Mouse (Mus musculus) embryo, embryonic 10.5 days (tissue): ENCODE results near the gene Spata48.
A peak's percentile ranks its signal among the peaks of the same experiment; 100 is the strongest.

Source experiments
- DNase-seq: peaks from one replicate; pipeline ENCODE4 v3.0.0-alpha.2; 2015; ENCODE audit warnings: low spot score

Gene Spata48

DNA sequence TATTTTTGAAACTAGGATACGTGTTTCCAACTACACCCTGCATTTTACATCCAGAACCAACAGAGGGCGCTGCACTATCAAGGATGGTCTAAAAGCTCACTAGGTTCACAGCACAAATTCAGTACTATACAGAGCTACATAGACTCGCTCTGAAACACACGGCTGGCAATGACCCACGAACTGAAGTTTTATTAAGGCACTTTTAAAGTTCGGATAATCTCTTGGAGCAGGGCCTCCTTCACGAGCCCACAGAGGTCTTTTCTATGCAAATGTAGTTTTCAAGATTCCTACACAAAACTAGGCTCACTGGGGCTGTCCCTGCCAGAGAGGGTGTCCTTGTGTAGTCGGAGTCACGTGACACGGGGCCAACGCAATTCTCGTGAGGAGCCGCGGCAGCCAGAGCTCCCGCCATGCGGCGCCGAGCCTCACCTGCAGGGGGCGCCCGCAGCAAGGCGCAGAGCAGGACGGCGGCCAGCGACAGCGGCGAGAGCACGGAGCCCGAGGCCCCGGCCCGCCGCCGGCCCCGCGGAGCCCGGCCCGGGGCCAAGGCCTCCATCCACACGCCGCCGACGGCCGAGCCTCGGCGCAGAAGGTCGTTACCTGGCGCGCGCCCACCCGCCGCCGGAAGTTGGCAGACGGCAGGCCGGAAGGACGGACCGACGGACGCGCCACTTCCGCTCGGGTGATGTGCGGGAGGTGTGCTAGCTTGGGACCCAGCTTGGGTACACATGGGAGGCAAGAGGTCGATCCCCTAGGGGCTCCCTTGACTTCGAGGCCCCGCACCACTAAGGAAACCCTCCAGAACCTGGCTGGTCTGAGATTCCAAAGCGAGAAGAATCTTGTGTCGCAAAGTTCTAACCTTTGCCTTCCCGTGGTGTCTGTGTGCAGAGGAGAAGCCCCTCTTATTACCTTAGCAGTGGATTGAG lies at the start of gene Spata48, which contains the start of gene Zpbp:
Gene Spata48 (plus strand): TSS at position 460 of the 926 bp plus-strand sequence.
Gene Zpbp (minus strand): TSS at position 774 of the 926 bp plus-strand sequence.
- peak; percentile 93 for DNase-seq

DNA sequence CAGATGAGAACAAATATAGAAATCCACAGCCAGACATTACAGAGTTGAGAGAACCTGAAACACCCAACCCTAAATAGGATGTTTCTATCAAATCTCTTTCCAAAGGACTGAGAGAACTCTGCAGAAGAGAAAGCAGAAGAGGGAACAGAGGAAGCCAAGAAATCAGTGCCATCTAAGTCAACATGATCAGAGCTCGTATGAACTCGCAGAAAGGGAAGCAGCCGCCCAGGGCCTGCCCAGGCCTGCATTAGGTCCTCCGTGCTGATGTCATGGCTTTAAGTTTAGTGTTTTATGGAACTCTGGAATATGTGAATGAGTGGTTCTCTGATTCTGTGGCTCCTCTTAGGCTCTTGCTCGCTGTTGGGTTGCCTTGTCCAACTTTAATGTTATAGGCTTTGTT lies 47.7 kb upstream of the Spata48 start:
- no peak for DNase-seq

DNA sequence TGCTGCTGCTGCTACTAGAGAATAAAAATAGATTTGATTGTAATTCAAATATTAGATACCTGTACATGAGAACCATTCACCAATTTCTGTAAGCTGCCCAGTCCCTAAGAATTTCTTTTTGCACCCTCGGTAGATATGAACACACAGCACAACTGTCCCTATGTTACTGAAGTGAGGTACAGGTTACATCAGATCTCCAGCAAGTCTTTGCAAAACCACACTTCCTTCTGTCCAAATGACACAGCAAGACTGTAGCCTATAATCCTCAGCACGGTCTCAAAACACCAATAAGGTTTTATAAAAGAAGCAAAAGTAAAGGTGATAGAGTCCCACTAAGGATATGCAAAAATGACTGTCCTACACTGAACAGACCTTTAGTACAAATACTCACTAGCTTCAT lies 44.5 kb upstream of the Spata48 start:
- no peak for DNase-seq

DNA sequence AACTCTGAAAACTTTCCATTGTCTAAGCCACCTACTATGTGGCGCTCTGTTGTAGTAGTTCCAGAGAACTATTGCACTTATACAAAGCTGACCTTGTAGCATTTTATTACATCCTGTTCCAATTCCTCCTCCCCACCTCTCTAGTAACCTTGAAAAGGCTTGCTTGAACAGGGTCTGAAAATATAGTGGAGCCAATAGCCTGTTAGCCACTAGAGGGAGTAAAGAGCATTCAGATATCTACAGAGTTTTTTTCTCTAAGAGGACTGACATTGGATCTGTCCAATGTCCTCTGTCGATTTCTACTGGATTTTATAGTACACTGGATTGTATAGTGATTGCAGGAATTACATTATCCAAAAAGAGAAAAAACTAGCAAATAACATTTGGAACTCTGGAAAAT lies 6.9 kb upstream of the Spata48 start:
- peak; percentile 46 for DNase-seq

DNA sequence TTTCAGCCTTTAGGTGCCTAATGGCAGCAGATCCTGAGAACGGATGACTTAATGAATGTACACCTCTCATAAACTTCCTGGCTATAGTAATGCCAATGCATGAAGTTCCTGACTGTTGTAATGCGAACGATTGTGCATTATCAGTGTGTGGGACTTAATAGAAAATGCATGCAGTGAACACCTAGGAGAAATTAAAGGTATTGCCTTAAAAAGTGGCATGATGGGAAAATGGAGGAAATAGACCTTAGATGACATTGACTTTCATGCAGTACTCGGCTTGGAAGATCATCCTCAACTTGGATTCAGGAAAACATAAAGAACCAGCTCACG lies 632 bp downstream of the Spata48 start:
- DNase-seq = no peak

DNA sequence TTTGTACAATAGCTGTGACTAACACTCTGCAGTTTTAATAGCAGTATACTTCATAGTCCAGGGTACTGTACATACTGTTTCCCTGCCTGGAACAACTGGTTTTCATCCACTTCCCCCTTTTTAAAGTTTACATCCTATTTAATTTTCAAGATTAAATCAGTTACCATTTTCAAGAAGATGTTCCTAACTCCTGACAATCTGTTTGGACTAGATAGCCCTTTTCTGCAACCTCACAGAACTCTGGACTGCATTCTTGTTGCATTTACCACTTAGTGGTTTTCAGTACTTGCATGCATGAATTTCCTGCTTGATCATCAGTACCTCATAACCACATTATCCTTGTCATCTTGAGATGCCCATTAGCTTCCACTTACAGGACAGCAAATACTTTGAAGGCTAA lies 7.0 kb downstream of the Spata48 start:
- DNase-seq = no peak

DNA sequence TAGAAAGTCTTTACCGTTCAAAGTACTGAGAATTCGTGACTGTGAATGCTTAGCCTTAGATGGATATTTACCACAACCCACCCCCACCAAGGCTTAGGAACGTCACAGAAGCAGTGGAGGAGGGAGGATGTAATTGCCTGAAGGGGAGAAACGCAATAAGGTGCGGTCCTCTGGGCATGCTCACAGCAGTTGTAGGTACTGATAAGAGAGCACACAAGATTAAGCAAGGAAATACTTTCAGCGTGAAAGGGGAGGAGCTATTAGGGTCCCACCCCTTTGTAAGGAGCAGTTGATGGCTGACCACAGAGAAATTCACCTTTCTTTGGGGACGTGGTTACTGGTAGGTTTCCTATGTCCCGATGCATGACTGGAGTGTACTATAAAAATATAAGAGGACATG lies 22.5 kb downstream of the Spata48 start:
- DNase-seq = no peak

DNA sequence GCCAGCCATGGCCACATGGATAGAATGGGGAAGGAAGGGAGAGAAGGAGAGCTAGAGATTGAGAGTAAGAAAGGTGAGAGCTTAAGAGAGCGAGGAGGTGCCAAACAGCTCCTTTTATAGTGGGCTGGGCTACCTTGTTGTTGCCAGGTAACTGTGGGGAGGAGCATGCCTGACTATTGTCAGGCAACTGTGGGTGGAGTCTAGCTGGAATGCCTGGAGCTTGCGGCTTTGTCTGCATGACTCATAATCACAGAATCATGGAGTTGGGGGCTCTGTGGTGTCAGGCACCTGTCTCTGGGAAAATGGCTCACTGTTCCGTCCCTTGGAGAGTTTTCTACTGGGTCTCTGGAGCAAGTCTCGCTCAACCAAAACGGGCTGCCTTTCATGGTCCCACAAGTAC lies 30.1 kb downstream of the Spata48 start:
- no peak for DNase-seq

DNA sequence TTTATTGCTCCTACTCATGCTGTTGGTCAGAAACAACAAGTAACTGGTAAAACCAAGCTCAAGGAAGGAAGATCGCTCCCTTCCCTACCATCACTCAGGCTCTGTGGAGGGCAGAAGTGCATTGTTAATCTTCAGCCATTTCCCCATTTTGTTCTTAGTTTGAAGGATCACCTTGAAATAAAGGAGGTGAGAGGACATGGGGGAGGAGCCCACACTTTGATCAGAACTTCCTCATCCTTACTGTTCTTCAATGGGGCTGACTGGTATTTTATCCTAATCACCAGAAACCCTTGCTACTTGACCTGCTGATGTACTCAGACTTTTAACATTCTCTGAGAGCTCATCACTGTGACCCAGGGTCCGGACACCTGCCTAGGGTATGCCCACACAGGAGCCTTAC lies 33.8 kb downstream of the Spata48 start:
- no peak for DNase-seq

DNA sequence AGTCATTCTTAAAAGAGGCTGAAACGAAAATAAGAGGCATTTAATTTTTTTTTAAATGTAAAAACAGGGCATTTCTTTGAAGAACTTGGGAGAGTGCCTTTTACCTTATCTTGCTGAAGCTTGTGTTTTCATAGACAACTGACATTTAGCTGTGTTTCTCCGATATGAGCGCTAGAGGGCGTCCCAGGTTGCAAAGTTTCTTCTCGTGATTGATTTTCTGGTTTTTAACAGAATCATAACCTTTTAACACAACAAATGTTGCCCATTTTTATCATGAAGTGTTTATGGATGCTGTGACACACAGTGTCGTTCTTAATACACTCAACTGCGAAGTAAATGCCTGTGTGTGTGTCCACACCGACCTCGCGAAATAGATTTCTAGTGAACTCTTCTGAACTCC lies 38.0 kb downstream of the Spata48 start:
- peak; percentile 75 for DNase-seq

DNA sequence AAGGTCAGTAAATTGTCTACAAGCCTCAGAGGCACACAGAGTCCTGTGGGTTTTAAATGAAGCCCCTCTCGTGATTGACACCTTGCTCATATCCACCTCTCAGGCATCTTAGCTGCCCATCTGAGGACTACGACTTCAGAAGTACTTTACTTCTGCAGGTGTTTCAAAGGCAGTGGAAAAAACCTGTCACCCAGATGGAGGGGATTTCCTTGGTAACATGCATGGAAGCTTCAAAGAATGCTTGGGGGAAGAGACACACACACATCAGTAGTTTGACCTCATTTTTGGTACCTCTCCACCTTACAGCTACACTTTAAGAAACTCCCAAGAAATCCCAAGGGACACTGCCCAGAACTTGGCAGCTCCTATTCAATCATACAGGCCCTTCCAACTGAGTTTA lies 44.3 kb downstream of the Spata48 start:
- DNase-seq = no peak

DNA sequence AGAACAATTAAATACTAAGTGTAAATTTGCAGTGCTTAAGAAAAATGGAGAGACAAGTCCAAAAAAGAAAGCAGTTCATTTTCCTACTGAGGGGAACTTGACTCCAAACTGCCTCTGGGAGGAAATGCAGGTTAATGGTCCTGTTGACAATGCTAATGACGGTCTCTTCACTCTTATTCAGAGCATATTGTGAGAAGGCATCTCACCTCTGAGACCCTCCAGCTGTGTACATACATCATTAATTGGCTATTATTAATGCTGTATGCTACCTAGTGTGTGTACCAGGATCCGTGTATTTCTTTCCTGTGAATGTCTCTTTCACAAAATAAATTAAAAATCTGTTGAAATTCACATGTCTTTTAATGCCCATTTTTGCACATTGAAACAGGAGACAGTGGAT lies 47.5 kb downstream of the Spata48 start:
- DNase-seq = no peak

DNA sequence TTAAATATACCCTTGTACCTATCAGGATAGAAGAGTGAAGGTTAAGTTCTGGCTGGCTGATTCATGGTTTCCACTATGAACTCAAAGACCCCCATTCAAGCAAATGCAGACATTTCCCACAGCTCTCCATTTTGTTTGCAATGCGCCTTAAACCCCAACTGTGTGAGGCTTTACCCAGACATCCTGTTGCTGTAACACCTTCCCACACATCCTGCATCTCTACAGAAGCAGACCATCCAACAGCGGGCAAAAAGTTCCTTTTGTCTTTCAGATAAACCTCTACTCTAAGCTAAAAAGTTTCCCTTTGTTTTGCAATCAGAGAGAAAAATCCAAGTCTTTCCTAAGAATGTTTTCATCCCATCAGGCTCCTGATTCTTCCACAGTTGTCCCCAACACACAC lies 50.2 kb downstream of the Spata48 start:
- no peak for DNase-seq

DNA sequence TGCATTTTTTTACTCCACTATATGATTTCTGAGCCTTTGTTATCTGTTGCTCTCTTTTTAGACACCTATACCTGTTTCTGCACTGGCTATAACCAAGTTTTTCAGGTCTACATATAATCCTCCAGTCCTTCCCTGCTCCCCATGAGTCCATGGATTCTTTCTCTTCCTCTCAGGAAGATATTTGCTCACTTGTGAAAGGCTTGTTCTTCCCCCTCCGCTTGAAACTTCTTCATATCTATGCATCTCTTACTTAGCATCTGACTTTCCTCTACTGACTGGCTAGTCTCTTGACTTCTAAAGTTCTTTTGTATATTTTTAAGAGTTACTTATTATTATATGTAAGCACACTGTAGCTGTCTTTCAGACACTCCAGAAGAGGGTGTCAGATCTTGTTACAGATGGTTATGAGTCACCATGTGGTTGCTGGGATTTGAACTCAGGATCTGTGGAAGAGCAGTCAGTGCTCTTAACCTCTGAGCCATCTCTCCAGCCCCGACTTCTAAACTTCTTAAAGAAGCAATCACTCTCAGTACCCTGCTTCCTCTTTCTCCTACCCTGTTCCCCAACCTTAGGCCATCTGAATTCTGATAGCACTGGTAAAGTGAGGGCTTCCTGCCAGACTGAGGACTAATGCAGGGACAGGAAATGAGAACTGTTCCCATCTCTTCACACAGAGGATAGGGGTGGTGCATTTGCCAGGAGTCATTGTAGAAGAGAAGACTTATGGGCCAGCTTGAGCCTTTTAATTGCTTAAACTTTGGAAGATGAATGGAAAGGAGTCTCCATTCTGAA lies 51.3 kb downstream of the Spata48 start:
- no peak for DNase-seq

DNA sequence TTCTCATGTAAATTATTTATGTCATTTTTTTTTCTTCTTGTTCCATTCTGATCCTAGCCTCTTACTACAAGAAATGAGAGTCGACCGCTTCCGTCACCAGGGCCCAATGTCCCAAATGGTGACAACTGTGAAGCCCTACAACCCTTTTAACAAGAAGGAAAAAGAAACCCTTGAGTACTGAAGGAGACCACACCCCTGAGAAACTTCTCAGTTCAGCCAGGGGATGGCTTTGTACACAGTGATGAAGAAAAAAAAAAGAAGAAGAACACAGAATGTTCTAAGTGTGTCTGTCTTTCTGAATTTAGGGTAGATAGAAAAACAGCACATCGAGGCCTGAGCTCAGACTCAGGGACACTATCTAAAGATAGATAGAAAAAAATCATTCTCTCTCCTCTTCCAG lies 53.0 kb downstream of the Spata48 start:
- DNase-seq = no peak

DNA sequence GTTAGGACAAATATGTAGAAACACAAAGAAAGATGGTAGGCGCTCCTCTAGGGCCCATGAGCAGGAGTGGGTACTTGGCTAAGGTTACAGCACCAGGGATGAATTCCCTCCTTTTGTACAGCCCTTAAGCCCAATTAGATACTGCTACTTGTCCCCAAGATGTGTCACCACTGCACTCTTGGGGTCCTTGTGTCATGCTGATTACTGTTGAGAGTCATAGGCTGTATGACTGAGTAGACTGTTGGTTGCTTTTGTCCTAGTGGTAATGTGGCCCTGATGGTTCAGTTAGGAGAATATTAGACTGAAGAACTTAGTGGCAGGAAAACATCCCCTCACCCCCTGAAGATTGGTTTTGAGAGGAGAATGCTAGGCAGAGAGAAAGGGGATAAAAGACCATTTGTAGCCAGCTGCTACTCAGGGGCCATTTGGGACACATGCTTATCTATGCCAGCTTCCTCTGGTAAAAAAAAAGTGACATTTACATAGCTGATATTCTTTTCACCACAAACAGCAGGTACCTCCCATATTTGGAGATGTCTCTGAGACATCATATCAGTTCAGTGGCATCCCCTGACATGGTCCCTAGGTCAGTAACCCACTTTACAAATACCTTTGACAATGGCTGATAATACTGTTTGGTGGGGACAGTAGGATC lies 56.0 kb downstream of the Spata48 start:
- DNase-seq = no peak

DNA sequence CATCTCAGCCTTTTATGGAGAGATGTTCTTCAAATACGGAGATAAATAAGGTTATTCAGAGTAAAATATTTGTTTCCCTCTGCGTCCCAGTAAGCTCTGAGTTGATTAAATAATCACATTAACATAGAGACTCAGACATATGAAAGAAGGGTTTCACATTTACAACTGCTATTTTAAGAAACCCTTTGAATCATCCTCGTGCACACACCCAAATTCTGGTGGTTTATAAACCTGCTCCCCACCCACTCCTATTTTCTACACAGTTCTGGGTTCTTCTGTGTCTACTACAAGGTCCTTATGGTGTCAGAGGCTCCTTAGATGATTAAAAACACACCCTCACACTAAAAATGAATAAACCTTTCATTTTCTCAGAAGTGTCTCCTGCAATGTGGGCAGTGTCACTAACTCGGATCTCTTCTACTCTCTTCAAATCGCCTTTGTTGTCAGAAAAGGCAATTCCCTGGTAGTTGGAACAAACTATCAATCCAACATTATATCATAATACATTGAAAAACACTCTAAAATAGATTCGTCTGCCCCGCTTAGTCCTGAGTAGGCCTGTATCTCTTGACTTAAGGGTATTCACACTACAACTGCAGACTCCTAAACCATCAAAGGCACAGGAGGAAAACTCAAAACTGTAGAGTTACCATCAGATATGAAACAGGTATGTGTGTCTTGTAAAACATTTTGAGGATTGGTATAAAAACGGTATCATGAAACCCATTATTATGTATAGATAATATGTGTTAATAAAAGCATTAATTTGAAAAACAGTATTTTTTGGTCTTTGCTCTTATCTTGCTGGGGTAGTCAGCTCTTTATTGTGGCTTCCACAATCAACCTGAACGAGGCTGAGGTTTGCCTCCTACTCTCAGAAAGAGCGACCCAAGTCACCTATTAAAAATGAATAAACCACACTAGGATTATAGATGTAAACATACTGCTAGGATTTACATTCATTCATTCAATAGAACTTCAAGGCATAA lies 57.7 kb downstream of the Spata48 start:
- DNase-seq = no peak

DNA sequence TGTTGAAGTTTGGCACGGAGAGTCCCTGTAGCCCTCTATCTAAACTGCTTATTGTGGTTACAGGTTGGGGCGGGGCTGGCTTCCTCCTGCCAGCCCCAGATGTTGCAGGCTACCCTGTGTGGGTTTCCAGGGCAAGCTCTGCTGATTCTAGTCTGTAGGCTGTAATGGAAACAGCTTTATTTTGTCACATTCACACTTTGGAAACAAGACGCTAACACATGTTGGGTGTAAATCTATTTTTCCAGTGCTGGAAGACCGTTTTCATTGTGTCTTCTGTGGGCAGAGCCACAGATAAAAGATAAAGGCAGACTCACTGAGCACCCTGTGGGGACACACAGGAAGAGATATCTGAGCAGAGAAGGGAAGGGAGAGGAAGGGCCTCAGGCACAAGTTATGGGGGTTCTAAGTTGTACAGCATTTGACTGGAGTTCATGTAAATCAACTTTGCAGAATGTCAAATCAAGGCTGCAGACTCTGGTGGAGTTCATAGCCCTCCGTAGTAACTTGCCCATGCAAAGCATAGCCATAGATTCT lies 60.1 kb downstream of the Spata48 start:
- no peak for DNase-seq

DNA sequence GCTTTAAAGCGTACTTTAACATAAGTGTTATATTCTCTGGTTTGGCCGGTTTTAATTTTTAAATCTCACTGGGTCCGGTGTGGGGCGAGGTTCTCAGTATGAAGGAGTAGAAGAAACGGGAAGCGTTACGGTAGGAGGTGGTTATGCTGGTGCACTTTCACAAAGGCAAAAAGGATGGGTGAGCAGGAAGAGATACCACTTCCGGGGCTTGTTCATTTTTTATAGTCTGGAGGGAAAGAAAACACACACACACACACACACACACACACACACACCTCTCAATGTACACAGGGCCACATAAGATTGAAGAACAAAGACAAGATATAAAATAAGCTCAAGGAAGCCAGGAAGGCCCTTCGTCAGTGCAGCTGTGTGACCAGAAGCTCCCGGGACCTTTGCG lies 66.9 kb downstream of the Spata48 start:
- DNase-seq = no peak

DNA sequence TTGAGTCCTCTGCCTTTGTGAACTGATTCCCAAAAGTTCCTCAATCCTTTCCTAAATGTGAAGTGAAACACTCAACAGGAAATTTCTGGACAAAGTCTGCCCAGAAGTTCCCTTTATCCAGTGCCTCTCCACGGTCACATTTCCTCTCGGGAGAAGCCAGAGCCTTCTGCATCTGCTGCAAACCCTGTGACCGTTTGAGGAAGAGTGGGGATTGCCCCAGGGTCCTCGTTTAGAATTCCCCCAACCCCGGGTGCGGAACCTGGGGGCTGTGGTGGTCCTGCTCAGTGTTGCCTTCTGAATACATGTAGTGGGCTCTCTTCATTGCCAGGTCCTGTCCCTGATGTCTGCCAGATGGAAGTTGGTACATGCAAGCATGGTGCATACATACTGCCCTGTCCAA lies 67.3 kb downstream of the Spata48 start:
- no peak for DNase-seq

DNA sequence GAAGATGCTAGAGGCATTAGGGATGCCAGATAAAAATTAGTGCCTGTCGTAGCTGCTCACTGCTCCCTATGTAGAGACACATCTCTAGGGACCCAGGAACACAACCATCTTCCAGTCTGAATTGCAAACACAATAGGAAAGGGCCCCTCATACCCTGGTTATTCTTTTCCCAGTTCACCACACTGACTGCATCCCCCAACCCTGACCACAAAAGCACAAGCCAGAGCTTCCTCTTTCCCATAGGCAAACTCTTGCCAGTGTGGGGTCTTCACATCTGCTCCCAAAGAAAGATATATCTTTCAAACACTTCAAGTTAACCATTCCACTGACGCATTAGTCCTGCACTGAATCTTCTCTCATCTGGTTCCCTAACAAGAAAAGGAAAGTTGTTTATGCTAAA lies 68.2 kb downstream of the Spata48 start:
- DNase-seq = no peak
